Mouse (Mus musculus): ENCODE measurements around the gene Rin2. TPM values are rescaled to one million over a fixed set of nuclear protein-coding genes. Genes with fewer than 3 reads are reported as not detected.

The Rin2 gene
- total RNA-seq, 2 experiments from 2014 or later = 20.6 to 27.9 TPM

DNA sequence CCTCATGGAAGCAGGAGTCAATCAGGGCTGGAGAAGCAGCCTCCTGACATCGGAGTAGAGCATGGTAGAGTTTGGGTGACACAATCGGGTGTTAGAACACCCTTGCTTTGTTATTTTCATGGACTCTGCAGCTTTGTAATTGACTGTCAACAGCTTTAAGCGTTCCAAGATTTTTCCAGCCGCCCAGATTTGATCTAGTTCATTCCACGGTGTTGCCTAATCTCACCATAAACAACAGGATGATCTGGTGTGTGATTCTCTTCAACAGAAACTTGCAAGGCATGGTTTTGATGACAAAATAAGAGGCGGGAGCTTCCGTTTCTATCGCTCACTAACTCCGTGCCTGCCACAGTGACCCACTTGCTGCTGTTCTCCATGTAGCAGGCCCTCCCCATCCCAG lies 180.8 kb downstream of the Rin2 start:
- intact Hi-C loops (cut with DNase I) = no loop called here
- DNase-seq = no peak

DNA sequence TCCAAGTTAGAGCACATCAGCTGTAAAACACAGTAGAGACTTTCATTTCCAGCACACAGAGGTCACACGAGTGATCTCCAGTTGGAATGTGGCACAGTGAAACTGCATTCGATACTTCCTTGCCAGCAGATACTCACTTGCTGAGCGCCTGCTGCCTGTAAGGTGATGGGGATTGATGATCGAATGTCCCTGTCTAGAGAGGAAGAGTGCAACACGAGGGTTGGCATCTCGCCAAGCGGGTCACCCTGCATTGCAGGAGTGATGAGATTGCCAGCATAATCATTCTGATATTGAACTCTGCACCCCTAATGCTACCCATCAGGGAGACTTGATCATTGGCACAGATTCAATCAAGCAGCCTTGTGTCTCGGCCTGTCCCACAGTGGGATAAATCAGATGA lies 182.8 kb downstream of the Rin2 start:
- no peak for DNase-seq
- intact Hi-C loops (cut with DNase I) = no loop called here

DNA sequence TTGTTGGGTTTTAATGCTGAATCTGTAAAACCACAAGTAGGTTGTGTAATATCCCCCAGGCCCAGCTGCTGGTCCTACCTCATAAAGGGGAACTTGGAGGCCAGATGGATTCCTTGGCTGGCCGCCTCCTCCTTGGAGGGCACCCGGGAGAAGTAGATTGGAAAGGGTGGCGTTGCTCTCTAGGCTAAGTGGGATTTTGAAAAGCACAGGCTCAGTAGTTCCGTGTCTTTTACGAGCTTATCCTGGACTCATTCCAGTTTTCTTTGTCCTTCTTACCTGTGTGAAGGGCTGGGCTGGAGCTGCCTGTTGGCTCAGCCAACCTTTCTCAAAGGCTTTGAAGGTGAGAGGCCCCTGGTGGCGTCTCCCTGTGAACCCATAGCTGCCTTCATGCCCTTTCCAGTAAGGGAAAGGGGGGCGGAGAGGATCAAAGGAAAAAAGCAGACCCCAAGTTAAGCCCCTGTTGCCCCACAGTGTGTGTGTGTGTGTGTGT lies 184.5 kb downstream of the Rin2 start:
- intact Hi-C loops (cut with DNase I) = no loop called here
- DNase-seq = peak; percentile 56 to 65

DNA sequence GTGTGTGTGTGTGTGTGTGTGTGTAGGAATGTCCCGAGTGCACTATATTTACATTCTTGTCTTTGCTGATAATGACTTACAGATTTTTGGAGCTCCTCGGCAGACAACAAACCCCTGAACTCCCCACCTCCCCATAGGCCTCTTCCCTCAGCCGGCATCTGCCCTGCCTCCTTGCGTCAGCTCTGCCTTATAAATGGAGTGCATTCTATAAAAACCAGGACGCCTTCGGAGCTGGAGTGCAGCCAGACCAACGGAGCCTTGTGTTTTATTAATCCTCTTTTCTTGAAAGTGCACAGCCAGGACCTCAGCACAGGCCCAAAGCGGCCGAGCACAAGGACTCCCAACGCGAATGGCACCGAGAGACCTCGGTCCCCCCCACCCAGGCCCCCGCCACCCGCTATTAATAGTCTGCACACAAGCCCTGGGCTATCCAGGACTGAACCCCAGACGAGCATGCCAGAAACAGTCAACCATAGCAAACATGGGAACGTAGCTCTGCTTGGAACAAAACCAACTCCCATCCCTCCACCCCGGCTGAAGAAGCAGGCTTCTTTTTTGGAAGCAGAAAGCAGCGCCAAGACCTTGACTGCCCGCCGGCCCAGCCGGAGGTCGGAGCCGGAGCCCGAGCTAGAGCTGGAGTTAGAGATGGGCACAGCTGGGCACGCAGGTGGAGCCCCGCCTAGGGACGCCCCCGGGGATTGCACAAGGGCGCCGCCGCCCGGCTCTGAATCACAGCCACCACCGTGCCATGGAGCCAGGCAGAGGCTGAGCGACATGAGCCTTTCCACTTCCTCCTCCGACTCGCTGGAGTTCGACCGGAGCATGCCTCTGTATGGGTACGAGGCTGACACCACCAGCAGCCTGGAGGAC lies 185.2 kb downstream of the Rin2 start:
- intact Hi-C loops (cut with DNase I) = loop anchor here (2.0 to 5.0 kb wide), 4 partner anchors 21 to 63 kb away; partner anchors contain the start of gene Naa20
- DNase-seq = peak; percentile 84 to 90

DNA sequence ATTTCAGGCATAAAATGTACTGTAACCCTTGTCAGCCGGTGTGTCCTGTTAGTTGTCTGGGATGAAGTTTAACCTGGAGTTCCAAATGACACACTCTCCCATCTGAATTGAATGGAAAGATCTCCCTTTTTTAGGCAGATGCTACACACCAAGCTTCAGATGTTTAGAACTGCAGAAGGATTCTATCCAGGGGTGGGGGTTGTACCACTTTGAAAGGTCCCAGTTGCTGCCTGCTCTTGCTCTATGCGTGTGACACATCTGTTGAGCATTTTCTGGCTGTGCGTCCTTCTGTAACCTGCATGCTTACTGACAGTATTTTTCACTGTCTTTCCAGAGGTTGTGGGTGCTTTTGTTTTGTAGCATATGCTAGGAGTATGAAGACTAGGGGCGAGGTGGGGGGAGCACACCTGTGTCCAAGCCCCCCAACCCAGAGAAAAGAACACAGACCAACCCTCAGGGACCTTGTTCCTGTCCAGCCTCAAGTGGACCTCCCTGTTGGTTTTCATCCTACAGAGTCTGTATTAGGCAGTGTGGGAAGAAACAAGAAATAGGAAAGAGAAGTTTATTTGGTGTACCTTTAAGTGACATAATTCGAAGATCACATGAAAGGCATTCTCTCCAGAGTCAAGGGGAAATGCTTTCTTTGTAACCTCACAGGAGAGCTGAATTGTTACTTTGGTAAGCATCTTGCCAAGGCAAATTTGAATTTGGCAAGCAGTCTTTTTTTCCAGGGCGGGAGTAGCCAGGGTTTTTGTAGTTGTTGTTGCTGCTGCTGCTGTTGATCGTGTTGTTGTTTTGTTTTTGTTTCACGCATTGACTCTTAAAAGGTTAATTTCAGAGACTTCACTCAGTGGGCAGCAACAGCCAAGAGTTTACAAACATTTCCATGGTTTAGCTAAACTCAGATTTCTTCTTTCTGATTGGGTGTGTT lies 186.4 kb downstream of the Rin2 start:
- intact Hi-C loops (cut with DNase I) = loop anchor here (2.0 to 5.0 kb wide), 4 partner anchors 19 to 64 kb away; partner anchors contain the start of gene Naa20
- DNase-seq = peak; percentile 59 to 64

DNA sequence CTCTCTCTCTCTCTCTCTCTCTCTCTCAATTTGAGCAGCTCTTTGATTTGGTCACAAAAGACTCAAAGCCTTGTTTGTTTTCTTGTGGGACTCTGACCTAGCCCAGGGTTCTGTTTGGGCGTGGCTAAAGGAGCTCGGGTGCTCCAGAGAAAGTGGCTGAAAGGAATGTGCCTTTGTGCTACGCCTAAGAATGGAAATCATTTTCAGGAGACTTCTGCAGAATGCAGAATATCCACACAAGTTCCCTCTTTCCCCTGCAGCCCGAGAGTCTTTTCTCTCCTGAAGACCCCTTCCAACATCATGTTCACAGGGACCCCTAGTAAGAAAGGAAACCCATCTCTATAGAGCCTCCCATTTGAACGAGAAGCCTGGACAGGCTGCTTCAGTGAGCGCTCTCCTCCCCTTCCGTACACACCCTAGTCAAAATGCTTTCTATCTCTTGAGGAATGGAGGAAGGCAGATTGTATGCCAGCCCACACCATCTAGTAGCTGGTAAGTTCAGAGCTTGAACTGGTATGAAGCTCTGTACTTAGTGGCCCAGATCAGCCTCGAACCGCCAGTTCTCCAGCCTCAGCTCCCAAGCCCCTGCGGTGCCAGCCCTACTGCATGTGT lies 187.3 kb downstream of the Rin2 start:
- peak; percentile 41 to 62 for DNase-seq
- intact Hi-C loops (cut with DNase I) = loop anchor here (5.0 kb wide), 1 partner anchor 65 kb away; no protein-coding TSS in a partner anchor

DNA sequence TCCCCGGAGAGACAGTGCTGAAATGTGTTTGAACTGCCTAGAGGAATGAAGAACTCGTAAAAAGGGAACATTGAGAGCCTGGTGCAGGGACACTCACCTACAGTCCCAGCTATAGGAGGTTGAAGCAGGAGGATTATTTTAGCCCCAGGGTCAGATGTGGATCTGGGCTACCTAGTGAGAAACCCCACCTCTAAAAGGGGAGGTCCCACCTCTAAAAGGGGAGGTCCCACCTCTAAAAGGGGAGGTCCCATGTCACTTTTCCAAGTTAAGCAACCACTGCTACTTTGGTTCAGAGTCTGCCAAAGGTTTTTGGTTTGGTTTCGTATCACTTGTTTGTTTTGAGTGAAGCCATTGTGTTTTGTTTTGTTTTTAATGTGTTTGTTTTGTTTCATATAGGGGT lies 190.3 kb downstream of the Rin2 start:
- DNase-seq = no peak
- intact Hi-C loops (cut with DNase I) = no loop called here

DNA sequence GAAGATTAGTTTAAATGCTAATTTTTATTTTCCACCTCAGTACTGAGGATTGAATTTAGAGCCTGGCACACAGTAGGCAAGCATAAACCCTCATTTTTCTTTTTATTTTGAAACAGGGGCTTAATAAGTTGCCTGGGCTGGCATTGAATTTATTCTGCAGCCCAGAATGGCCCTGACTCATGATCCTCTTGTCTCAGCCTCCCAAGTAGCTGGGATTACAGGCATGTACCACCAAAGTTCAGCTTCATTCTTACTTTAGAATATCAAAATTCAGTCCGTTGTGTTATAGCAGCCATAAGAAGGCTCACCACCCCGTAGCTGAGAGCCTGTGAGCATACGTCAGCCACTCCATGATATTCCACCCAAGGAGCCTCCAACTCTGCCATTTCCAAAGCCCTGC lies 191.2 kb downstream of the Rin2 start:
- no peak for DNase-seq
- intact Hi-C loops (cut with DNase I) = no loop called here

DNA sequence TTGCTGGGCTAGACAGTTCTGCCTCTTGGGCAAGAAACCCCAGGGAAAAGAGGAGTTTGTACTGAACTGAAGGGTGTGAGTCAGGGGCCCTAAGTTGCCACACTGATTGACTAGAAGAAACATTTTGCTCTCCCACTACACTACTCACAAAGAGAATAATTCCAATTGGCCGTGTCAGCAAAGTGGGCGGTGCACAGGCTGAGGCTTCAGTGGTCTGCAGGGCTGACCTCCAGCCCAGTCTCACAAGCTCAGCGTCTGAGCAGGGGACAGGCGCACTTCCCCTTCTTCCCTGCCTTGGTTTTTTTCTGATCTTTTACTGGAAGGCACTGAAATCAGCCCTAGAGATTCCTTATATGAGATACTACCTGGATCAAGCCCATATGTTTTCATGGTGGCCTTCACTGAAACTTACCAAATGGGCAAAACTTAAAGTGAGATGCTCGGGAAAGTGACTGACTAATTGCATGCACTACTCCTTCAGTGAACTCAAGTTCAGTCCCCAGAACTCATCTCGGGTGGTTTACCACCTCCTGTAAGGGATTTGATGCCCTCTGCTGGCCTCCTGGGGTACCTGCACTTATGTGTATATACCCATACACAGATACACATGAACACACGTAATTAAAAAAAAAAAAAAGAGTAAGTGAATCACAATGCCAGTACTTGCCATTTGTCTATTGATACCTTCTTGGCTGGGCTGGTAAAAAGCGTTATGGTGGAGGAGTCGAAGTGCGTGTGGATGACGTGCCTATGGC lies 191.9 kb downstream of the Rin2 start:
- DNase-seq = no peak
- intact Hi-C loops (cut with DNase I) = no loop called here

DNA sequence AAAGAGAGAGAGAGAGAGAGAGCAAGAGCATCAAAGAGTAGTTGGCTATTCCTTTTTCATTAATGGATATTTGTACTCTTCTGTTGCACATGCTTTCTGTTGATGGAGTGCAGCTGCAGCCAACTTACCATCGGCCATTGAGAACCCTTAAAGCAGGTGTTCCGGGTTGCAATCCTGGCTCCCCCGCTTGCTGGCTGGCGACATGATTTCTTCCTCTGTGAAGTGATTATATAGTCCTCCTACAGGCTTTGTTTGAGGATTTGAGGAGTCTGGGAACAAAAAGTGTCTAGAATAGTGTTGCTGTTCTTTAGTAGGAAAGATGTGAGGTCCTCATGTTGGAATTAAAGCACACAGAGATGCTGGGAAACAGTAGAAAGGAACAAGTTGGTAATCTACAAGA lies 196.3 kb downstream of the Rin2 start:
- intact Hi-C loops (cut with DNase I) = no loop called here
- DNase-seq = no peak

DNA sequence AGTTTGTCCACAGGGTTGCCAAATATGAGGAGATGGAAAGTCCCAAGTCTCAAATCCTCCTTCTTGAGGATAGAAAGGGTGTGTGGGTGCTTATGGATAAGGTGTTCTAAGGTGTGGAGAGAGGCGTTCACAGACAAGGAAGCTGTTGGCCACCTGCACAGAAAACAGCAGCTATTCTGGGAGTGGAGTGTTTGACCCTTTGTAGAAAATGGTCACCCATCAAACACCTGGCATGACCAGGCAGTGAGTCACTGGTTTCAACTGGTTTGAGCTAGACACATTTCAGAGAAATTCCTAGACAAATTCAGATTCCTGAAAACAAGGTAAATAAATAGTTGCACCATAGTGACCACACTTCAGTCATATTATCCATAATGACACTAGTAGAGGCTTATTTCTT lies 197.1 kb downstream of the Rin2 start:
- no peak for DNase-seq
- intact Hi-C loops (cut with DNase I) = no loop called here

DNA sequence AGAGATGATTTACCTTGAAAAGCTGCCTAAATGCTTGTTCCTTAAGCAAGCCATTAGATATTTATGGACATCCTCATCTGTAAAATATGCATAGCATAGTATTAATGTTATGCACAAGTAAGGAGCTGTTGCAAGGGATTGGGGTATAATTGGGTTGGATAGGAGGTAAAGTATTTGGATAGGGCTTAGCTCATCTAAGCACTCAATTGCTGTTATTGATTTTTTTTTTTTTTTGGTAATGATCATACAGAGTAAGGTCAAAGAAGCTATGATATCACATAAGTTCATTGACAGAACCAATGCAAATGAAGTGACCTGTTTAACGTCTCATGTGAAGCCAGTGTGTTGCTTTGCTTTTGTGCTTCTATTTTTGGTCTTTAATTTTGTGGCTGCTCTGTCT lies 198.9 kb downstream of the Rin2 start:
- intact Hi-C loops (cut with DNase I) = no loop called here
- DNase-seq = no peak

DNA sequence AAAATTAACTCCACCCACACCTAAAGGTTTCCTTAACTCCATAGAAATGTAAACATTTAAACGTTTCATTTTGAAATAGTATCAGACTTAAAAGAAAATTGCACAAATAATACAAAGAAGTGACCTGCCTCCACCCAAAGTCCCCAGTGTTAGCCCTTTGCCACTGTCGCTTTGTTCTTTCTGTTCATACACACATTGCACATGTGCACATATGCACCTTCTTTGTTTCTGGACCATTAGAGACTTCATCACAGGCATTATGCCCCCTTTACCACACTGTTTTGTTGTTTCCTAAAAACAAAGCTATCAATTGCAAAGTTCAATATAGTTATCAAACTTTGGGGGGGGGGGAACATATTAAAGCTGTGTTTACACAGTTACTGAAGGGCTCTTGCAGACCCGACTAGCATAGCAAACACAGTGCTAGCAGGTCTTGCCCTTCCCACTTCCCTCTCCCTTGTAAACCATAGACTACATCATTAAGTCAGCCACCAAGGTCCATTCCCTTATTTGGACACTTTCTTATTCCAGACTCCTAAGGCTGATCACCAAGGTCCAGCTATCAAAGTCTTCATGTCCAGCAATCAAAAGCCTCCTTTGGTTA lies 200.0 kb downstream of the Rin2 start:
- no peak for DNase-seq
- intact Hi-C loops (cut with DNase I) = no loop called here

DNA sequence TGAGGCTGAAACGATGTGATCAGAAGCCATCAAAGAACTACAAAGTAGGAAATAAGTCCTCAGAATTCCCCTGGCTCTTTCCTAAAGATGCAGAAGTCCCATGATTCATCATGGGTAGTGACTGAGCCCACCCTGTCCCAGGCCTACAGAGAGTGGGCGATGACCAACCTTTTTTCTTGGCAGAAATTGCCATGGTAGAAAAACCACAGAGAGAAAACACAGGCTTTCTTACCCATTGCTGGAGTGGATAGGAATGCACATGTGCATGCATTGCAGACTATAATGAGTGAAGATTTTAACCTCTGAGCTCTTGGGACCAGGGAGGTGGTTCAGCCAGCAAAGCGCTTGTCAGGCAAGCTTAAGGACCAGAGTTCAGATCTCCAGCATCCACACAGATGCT lies 202.2 kb downstream of the Rin2 start:
- intact Hi-C loops (cut with DNase I) = no loop called here
- DNase-seq = no peak

DNA sequence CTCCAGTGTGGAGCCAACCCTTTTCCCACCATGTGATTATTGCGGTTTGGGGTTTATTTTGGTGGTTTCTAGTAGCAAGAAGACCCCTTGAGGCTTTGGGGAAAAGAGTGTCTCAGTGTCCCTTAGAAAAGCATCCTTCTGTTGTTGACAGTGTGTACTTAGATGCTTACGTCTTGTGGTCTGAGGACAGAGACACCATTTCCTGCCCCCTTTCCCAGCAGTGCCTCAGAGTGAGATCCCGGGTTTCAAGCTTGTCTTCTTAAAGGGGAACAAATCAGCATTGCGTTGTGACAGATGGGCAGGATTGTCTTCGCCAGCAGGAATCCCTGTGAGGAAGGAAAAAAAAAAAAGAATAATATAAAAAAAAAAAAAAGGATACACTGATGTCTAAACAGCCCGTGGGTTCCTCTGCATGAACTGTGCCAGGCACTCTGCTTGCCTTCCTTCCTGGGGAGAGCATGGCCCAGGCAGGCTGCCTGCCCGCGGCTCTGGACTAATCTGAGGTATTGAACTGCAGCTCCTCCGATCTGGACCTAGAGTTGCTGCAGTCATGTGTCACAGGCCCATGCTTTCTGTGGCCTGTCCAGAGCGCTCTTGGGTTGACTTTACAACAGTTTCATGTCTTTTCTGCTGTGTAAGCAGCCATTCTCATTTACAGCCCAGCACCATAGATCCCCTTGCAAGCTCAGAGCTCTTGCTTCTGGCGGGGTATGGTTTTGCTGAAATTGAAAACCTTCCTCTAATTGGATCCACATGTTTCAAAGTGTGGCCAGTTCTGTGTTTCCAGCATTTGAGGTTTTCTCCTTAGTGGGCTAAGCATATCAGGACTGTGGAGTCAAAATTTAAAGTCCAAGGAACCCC lies 206.1 kb downstream of the Rin2 start:
- intact Hi-C loops (cut with DNase I) = loop anchor here (2.0 kb wide), 2 partner anchors 20 to 86 kb away; no protein-coding TSS in a partner anchor
- no peak for DNase-seq

DNA sequence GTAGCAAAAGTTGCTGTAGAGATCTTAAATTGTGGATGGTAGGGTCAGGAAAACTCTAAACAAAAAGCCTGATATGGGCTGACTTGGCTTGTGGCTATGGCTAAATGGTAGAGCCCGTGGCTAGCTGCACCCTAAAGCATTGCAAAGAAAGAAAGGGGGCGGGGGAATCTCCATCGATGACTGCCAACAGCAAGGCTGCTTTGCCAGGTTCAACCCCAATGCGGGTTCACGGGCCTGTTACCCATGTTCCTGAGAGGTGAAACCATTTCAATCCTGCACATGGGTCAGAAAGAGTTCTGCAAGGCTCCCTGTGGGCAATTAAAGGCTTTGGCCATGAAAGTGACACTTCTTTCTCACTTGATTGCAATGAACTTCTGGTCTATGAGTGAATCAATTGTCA lies 206.9 kb downstream of the Rin2 start:
- intact Hi-C loops (cut with DNase I) = loop anchor here (2.0 kb wide), 3 partner anchors 21 to 183 kb away; no protein-coding TSS in a partner anchor
- DNase-seq = no peak

DNA sequence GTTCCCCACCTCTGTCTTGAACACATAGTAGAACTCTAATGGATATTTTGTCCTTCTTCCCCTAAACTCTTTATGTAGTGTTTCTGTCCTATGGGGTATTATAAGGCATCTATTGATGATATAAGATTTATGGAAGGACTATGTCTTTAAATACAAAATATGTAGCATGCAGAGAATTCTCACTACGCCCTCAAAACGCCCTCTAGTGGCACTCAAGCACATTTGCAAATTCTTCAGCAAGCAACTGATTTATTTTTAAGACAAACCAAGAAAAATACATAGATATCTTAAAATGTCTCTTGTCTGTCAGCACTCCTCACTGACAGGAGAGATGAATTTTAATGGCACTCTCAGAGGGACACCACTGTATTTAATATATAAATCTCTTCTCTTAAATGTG lies 207.4 kb downstream of the Rin2 start:
- intact Hi-C loops (cut with DNase I) = loop anchor here (2.0 kb wide), 1 partner anchor 184 kb away; no protein-coding TSS in a partner anchor
- DNase-seq = no peak
